20 mouse cellular contexts compared by ENCODE assay signal in genomic region chr11:105374526-105375175, GRCm38 (mm10).
A peak's percentile ranks its signal among the peaks of the same experiment; 100 is the strongest.
DNase-seq lines count a peak whose midpoint lies in the region; ATAC-seq and TF ChIP-seq lines count a peak whose summit lies in the region.
"Had no signal": no experiment of that assay in that cellular context is flagged by ENCODE, and none has a peak within 500 bp of the region (broad histone marks: within the 10 kb centered on the region; RNA-seq: fewer than 3 reads in every experiment).

No protein-coding gene starts in this region.

- 0 out of 4 replicates have a peak, but pooled peaks of 1 of the 2 experiments have one; percentile 3 for TF ChIP-seq CTCF in CH12.LX (conservative IDR thresholded peaks at IDR 0.05 in 1 of 2, IDR thresholded peaks at IDR 0.05 in 1 of 2; ENCODE audit: low read depth in 2 of 2, low read length in 2 of 2)
- TF ChIP-seq CTCF in liver, embryonic 14.5 days (IDR thresholded peaks at IDR 0.05; ENCODE audit: low read depth): peak; percentile 26

- no peaks in the 10 kb centered on the region for H3K36me3 ChIP-seq in heart, embryonic 15.5 days
- no peaks in the 10 kb centered on the region for H3K36me3 ChIP-seq in CH12.LX (replicated peaks in 1 of 2; ENCODE audit: control insufficient read depth in 1 of 2, insufficient read depth in 1 of 2, low read length in 1 of 2)
- H3K36me3 ChIP-seq in liver, embryonic 14.5 days (replicated peaks; ENCODE audit: control insufficient read depth, insufficient read depth, low read depth): no peaks in the 10 kb centered on the region
- H3K36me3 ChIP-seq: embryonic facial prominence, embryonic 13.5 days; hindbrain, embryonic 13.5 days; midbrain, embryonic 13.5 days; neural tube, embryonic 12.5 days had no signal

- TF ChIP-seq POLR2A in CH12.LX (IDR thresholded peaks at IDR 0.05; ENCODE audit: low read depth, low read length): no peak

- dilution Hi-C loops in CH12.LX (cut with MboI; ENCODE audit: extremely low pct_ligation_motif_present, extremely low pct_unique_long_range_greater_than_20kb, low sequenced_read_pairs): no loop called here

- no peaks in the 10 kb centered on the region for H3K79me2 ChIP-seq in CH12.LX (replicated peaks; ENCODE audit: control insufficient read depth, extremely low read depth, insufficient read depth, poor library complexity, severe bottlenecking)

- no peak for TF ChIP-seq RAD21 in CH12.LX (IDR thresholded peaks at IDR 0.05; ENCODE audit: low read depth, low read length)

- peak overlapping the region; percentile 65 for H3K27ac ChIP-seq in heart, embryonic 15.5 days
- H3K27ac ChIP-seq in CH12.LX (ENCODE audit: insufficient read depth, low read depth): no peak overlapping the region
- H3K27ac ChIP-seq in liver, embryonic 14.5 days: peak overlapping the region; percentile 8
- H3K27ac ChIP-seq: embryonic facial prominence, embryonic 13.5 days; hindbrain, embryonic 13.5 days; left cerebral cortex, adult 2 months; midbrain, embryonic 13.5 days; neural tube, embryonic 12.5 days had no signal

- H3K27me3 ChIP-seq in heart, embryonic 15.5 days: no peaks in the 10 kb centered on the region
- H3K27me3 ChIP-seq in CH12.LX (replicated peaks): no peaks in the 10 kb centered on the region
- H3K27me3 ChIP-seq in liver, embryonic 14.5 days (ENCODE audit: control insufficient read depth, insufficient read depth, low read length): no peaks in the 10 kb centered on the region
- H3K27me3 ChIP-seq: embryonic facial prominence, embryonic 13.5 days; hindbrain, embryonic 13.5 days; midbrain, embryonic 13.5 days; neural tube, embryonic 12.5 days; Patski had no signal

- in situ Hi-C loops in CH12.LX (cut with MboI; ENCODE audit: low pct_ligation_motif_present, low pct_unique_long_range_greater_than_20kb, low sequenced_read_pairs): no loop called here

- H3K9me3 ChIP-seq in heart, embryonic 15.5 days (replicated peaks): no peaks in the 10 kb centered on the region
- H3K9me3 ChIP-seq in CH12.LX (replicated peaks; ENCODE audit: low read length): no peaks in the 10 kb centered on the region
- no peaks in the 10 kb centered on the region for H3K9me3 ChIP-seq in liver, embryonic 14.5 days (ENCODE audit: control insufficient read depth, low read length)
- H3K9me3 ChIP-seq: embryonic facial prominence, embryonic 13.5 days; hindbrain, embryonic 13.5 days; midbrain, embryonic 13.5 days; neural tube, embryonic 12.5 days had no signal

- no peak for DNase-seq in heart, adult 11 months
- no peak for DNase-seq in CH12.LX (ENCODE audit: extremely low read depth)
- no peak for DNase-seq in liver, embryonic 14.5 days (ENCODE audit: low read depth in 3 of 3, low spot score in 3 of 3)
- no peak for DNase-seq in urinary bladder, postnatal 36 days (ENCODE audit: low spot score in 2 of 2)
- no peak for DNase-seq in layer of hippocampus, adult 9-10 months (ENCODE audit: low spot score)
- DNase-seq: cerebellum, adult 9-11 months; forebrain, postnatal 0 days; layer of hippocampus, adult 9-11 months; left cerebral cortex, postnatal 4 days; lung, postnatal 4 days; thymus, postnatal 14 days had no signal

- no peak overlapping the region for H3K9ac ChIP-seq in heart, embryonic 15.5 days
- no peak overlapping the region for H3K9ac ChIP-seq in CH12.LX (ENCODE audit: insufficient read depth, low read depth)
- H3K9ac ChIP-seq in liver, embryonic 14.5 days (replicated peaks): 0 out of 2 replicates have a peak overlapping the region, but pooled peaks have one; percentile 2
- H3K9ac ChIP-seq: embryonic facial prominence, embryonic 13.5 days; forebrain, postnatal 0 days; hindbrain, embryonic 13.5 days; neural tube, embryonic 12.5 days had no signal

- ATAC-seq in heart, embryonic 15.5 days (replicated peaks; ENCODE audit: insufficient number of reproducible peaks, insufficient read depth, low FRiP score, low read depth): peak; percentile 54
- peak; percentile 60; the same call in 1 of the 2 replicates for ATAC-seq in common myeloid progenitor, adult 5-6 weeks (replicated peaks; ENCODE audit: low read depth, poor library complexity, severe bottlenecking)
- peak; percentile 69 for ATAC-seq in liver, embryonic 14.5 days (ENCODE audit: insufficient read depth)
- ATAC-seq: forebrain, postnatal 0 days; inflammation-experienced regulatory T-cells, adult 6 months; midbrain, embryonic 13.5 days; Patski had no signal

- 52% methylated on average over 10 of the region's 10 CpGs for WGBS in heart, embryonic 15.5 days
- 37% methylated on average over 10 of the region's 10 CpGs for WGBS in liver, embryonic 14.5 days (ENCODE audit: insufficient replicate concordance)

- H3K4me2 ChIP-seq in heart, embryonic 15.5 days: 0 out of 2 replicates have a peak overlapping the region, but pooled peaks have one; percentile 4
- H3K4me2 ChIP-seq in CH12.LX (ENCODE audit: insufficient read depth, low read depth, poor library complexity, severe bottlenecking): peak overlapping the region; percentile 41
- H3K4me2 ChIP-seq in liver, embryonic 14.5 days (ENCODE audit: low read depth): peak overlapping the region; percentile 33
- H3K4me2 ChIP-seq: embryonic facial prominence, embryonic 13.5 days; hindbrain, embryonic 13.5 days; midbrain, embryonic 13.5 days; neural tube, embryonic 12.5 days had no signal

- TF ChIP-seq EP300 in CH12.LX (IDR thresholded peaks at IDR 0.05; ENCODE audit: low read length): no peak
- TF ChIP-seq EP300 in liver, embryonic 14.5 days (IDR thresholded peaks at IDR 0.05; ENCODE audit: low read depth): peak; percentile 55

- peaks cover 29% of the 10 kb centered on the region for H3K4me1 ChIP-seq in heart, embryonic 15.5 days (replicated peaks)
- peaks cover 7 to 23% of the 10 kb centered on the region in 2 experiments; a peak in 3 of 4 replicates for H3K4me1 ChIP-seq in CH12.LX (ENCODE audit: control insufficient read depth in 1 of 2, insufficient read depth in 2 of 2)
- peaks cover 15 to 21% of the 10 kb centered on the region in 2 experiments for H3K4me1 ChIP-seq in liver, embryonic 14.5 days (replicated peaks; ENCODE audit: control insufficient read depth in 2 of 2, insufficient read depth in 2 of 2, low read length in 1 of 2)
- H3K4me1 ChIP-seq: embryonic facial prominence, embryonic 13.5 days; midbrain, embryonic 13.5 days; neural tube, embryonic 12.5 days had no signal

- no peak overlapping the region for H3K4me3 ChIP-seq in heart, embryonic 15.5 days
- H3K4me3 ChIP-seq in CH12.LX (replicated peaks in 1 of 3; ENCODE audit: low read depth in 2 of 3, low read length in 2 of 3, poor library complexity in 1 of 3): no peak overlapping the region
- no peak overlapping the region for H3K4me3 ChIP-seq in liver, embryonic 14.5 days (ENCODE audit: insufficient read depth in 1 of 2, low read depth in 2 of 2, low read length in 2 of 2)
- H3K4me3 ChIP-seq: embryonic facial prominence, embryonic 13.5 days; hindbrain, embryonic 13.5 days; left cerebral cortex, adult 2 months; midbrain, embryonic 13.5 days; neural tube, embryonic 12.5 days had no signal

TF ChIP-seq in CH12.LX, 34 proteins besides CTCF, POLR2A, EP300 and RAD21:
- TF ChIP-seq USF1 (IDR thresholded peaks at IDR 0.05; ENCODE audit: low read depth, low read length) (no peak), MEF2A (IDR thresholded peaks at IDR 0.05; ENCODE audit: borderline replicate concordance, low read depth, low read length) (peak; percentile 50; the same call in 1 of the 2 replicates), KAT2A (IDR thresholded peaks at IDR 0.05; ENCODE audit: insufficient replicate concordance, low read length) (no peak), JUND (conservative IDR thresholded peaks at IDR 0.05; ENCODE audit: low read depth, low read length) (no peak), CHD2 (IDR thresholded peaks at IDR 0.05; ENCODE audit: low read length) (no peak), UBTF (IDR thresholded peaks at IDR 0.05; ENCODE audit: low read depth, low read length) (no peak), MYC (IDR thresholded peaks at IDR 0.05; ENCODE audit: low read depth, low read length) (no peak)
